Mouse (Mus musculus): Measurements from ENCODE around the gene Isl2. TPM values are rescaled to one million over a fixed set of nuclear protein-coding genes. Genes with fewer than 3 reads are reported as not detected.

Isl2 gene
- polyA plus RNA-seq, 1 experiment, result 0.05 TPM

DNA sequence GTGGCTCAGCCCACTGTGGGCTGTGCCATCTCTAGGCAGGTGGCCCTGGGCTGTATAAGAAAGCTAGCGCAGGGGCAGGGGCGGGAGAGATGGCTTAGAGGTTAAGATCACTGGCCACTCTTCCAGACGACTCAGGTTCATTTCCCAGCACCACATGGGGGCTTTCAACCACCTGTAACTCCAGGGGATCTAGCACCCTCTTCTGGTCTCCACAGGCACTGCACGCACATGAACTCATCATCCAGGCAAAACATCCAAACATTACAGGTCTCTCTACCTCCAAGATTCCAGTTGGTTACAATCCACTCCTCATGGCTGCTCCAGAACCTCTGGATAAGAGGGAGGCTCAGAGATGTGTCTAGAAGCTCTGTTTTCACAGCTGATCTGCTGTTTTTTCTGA is 12.8 kb upstream of the Isl2 start:
- Histone ChIP-seq H3K4me1 (ENCODE audit: control insufficient read depth, insufficient read depth, low read length) (no peaks in the 10 kb centered on the region), H3K4me3 (ENCODE audit: insufficient read depth, low read depth, low read length) (no peak overlapping the region), H3K36me3 (ENCODE audit: control insufficient read depth, insufficient read depth, low read length) (no peaks in the 10 kb centered on the region), H3K27ac (ENCODE audit: insufficient read depth, low read depth, low read length) (no peak overlapping the region), H3K27me3 (replicated peaks; ENCODE audit: control insufficient read depth, insufficient read depth, low read length) (no peaks in the 10 kb centered on the region)
- DNase-seq, result peak; percentile 19
- TF ChIP-seq CTCF (conservative IDR thresholded peaks at IDR 0.05; ENCODE audit: insufficient read depth, insufficient read length, low read depth, low read length) (peak; percentile 65), POLR2A (IDR thresholded peaks at IDR 0.05; ENCODE audit: low read depth, low read length) (no peak)
- 60% methylated on average over 4 of the region's 4 CpGs for WGBS

GRCm38 (mm10) chr9:55535907-55536306 is 2.6 kb upstream of the Isl2 start:
- Histone ChIP-seq H3K27me3 (replicated peaks; ENCODE audit: control insufficient read depth, insufficient read depth, low read length) (peaks cover 11% of the 10 kb centered on the region), H3K27ac (ENCODE audit: insufficient read depth, low read depth, low read length) (no peak overlapping the region), H3K36me3 (ENCODE audit: control insufficient read depth, insufficient read depth, low read length) (no peaks in the 10 kb centered on the region), H3K4me3 (ENCODE audit: insufficient read depth, low read depth, low read length) (no peak overlapping the region), H3K4me1 (ENCODE audit: control insufficient read depth, insufficient read depth, low read length) (no peaks in the 10 kb centered on the region)
- TF ChIP-seq POLR2A (IDR thresholded peaks at IDR 0.05; ENCODE audit: low read depth, low read length) (no peak), CTCF (conservative IDR thresholded peaks at IDR 0.05; ENCODE audit: insufficient read depth, insufficient read length, low read depth, low read length) (peak; percentile 82)
- peak; percentile 60 for DNase-seq
- WGBS, result 5% methylated on average over 3 of the region's 3 CpGs

- no peaks in the 10 kb centered on the region for H3K36me3 ChIP-seq (ENCODE audit: control insufficient read depth, insufficient read depth, low read length)
- H3K4me3 ChIP-seq (ENCODE audit: insufficient read depth, low read depth, low read length), result no peak overlapping the region
- TF ChIP-seq CTCF (conservative IDR thresholded peaks at IDR 0.05; ENCODE audit: insufficient read depth, insufficient read length, low read depth, low read length) (no peak), POLR2A (IDR thresholded peaks at IDR 0.05; ENCODE audit: low read depth, low read length) (no peak)
- peaks cover 28% of the 10 kb centered on the region for H3K27me3 ChIP-seq (replicated peaks; ENCODE audit: control insufficient read depth, insufficient read depth, low read length)
- H3K27ac ChIP-seq (ENCODE audit: insufficient read depth, low read depth, low read length), result no peak overlapping the region
- DNase-seq, result no peak
- WGBS, result 11% methylated on average over 1 of the region's 1 CpGs
- H3K4me1 ChIP-seq (ENCODE audit: control insufficient read depth, insufficient read depth, low read length), result 0 out of 2 replicates have a peak, but pooled peaks cover 3% of the 10 kb centered on the region
Observed at GRCm38 (mm10) chr9:55539006-55539405, 534 bp downstream of the Isl2 start.

DNA sequence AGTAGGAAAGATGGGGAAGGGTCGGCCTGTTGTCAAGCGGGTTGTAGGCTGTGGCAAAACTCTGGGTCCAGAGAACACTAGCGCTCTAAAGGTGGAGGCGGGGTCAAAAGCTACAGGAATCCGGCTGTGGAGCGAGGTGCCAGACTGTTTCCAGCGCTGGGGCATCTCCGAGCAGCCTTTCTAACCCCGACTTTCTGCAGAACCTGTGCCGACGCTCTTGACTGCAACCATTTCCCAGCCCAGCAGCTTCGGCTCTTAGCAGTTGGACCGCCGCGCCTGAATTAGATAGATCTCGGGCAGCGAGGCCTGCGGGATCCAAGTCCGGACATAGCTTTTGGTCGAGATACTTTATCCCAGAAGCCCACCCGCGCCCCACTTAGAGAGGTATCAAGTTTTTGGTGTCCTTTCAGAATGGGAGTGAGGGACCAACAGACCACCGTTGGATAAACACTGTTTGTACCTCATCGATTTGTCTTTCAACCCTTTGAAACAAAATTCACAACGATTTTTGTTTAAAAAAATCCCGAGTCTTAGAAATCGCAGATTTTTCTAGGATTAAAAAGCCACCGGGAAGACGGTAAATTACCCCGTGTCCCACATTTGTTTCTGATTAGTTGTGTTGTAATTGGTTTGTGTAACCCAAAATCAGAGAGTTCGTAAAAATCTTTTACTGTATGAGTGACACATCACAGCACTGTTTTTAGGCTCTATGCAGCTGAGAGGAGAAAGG is 1.4 kb downstream of the Isl2 start:
- peak; percentile 17 for DNase-seq
- WGBS, result 5% methylated on average over 31 of the region's 31 CpGs

GRCm38 (mm10) chr9:55540391-55540770 is 1.9 kb downstream of the Isl2 start:
- Histone ChIP-seq H3K36me3 (ENCODE audit: control insufficient read depth, insufficient read depth, low read length) (no peaks in the 10 kb centered on the region), H3K4me3 (ENCODE audit: insufficient read depth, low read depth, low read length) (no peak overlapping the region), H3K27ac (ENCODE audit: insufficient read depth, low read depth, low read length) (no peak overlapping the region), H3K27me3 (replicated peaks; ENCODE audit: control insufficient read depth, insufficient read depth, low read length) (peaks cover 30% of the 10 kb centered on the region), H3K4me1 (ENCODE audit: control insufficient read depth, insufficient read depth, low read length) (0 out of 2 replicates have a peak, but pooled peaks cover 3% of the 10 kb centered on the region)
- no peak for TF ChIP-seq CTCF (conservative IDR thresholded peaks at IDR 0.05; ENCODE audit: insufficient read depth, insufficient read length, low read depth, low read length)
- TF ChIP-seq POLR2A (IDR thresholded peaks at IDR 0.05; ENCODE audit: low read depth, low read length), result no peak
- WGBS, result 8% methylated on average over 12 of the region's 12 CpGs
- peak; percentile 19 for DNase-seq

More for the DNA sequence above, 1.4 kb downstream of the Isl2 start:
- Histone ChIP-seq H3K4me3 (ENCODE audit: insufficient read depth, low read depth, low read length) (no peak overlapping the region), H3K27me3 (replicated peaks; ENCODE audit: control insufficient read depth, insufficient read depth, low read length) (peaks cover 30% of the 10 kb centered on the region), H3K36me3 (ENCODE audit: control insufficient read depth, insufficient read depth, low read length) (no peaks in the 10 kb centered on the region), H3K27ac (ENCODE audit: insufficient read depth, low read depth, low read length) (no peak overlapping the region), H3K4me1 (ENCODE audit: control insufficient read depth, insufficient read depth, low read length) (0 out of 2 replicates have a peak, but pooled peaks cover 3% of the 10 kb centered on the region)
- TF ChIP-seq POLR2A (IDR thresholded peaks at IDR 0.05; ENCODE audit: low read depth, low read length) (no peak), CTCF (conservative IDR thresholded peaks at IDR 0.05; ENCODE audit: insufficient read depth, insufficient read length, low read depth, low read length) (no peak)

DNA sequence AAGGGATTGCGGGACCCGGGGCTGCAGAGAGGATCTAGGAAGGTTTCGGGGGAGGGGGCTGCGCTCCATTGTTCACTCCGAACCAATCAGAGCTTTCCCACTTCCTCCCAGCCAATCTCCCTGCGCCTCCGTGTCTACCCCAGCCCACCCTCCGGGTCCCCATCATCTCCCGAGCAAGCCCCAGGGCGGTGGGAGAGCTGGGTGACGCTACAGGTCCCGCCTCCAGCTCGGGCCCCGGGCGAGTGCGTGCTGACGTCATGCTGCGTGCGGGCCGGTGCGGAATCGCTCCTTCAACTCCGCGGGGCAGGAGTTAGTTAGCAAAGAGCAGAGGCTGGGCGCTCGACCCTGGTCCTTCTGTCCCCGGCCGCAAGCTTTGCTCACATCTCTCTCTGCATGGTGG is 2.4 kb downstream of the Isl2 start:
- Histone ChIP-seq H3K4me3 (ENCODE audit: insufficient read depth, low read depth, low read length) (no peak overlapping the region; the same call in 1 of the 2 replicates), H3K27me3 (replicated peaks; ENCODE audit: control insufficient read depth, insufficient read depth, low read length) (peaks cover 32% of the 10 kb centered on the region), H3K27ac (ENCODE audit: insufficient read depth, low read depth, low read length) (no peak overlapping the region), H3K36me3 (ENCODE audit: control insufficient read depth, insufficient read depth, low read length) (no peaks in the 10 kb centered on the region), H3K4me1 (ENCODE audit: control insufficient read depth, insufficient read depth, low read length) (0 out of 2 replicates have a peak, but pooled peaks cover 3% of the 10 kb centered on the region)
- 2% methylated on average over 28 of the region's 28 CpGs for WGBS
- no peak for TF ChIP-seq POLR2A (IDR thresholded peaks at IDR 0.05; ENCODE audit: low read depth, low read length)
- TF ChIP-seq CTCF (conservative IDR thresholded peaks at IDR 0.05; ENCODE audit: insufficient read depth, insufficient read length, low read depth, low read length), result no peak
- DNase-seq, result peak; percentile 23

- 3% methylated on average over 59 of the region's 59 CpGs for WGBS
- no peak overlapping the region for H3K4me3 ChIP-seq (ENCODE audit: insufficient read depth, low read depth, low read length)
- DNase-seq, result peak; percentile 48
- H3K4me1 ChIP-seq (ENCODE audit: control insufficient read depth, insufficient read depth, low read length), result 0 out of 2 replicates have a peak, but pooled peaks cover 3% of the 10 kb centered on the region
- no peak overlapping the region for H3K27ac ChIP-seq (ENCODE audit: insufficient read depth, low read depth, low read length)
- TF ChIP-seq CTCF (conservative IDR thresholded peaks at IDR 0.05; ENCODE audit: insufficient read depth, insufficient read length, low read depth, low read length), result no peak
- no peak for TF ChIP-seq POLR2A (IDR thresholded peaks at IDR 0.05; ENCODE audit: low read depth, low read length)
- H3K36me3 ChIP-seq (ENCODE audit: control insufficient read depth, insufficient read depth, low read length), result no peaks in the 10 kb centered on the region
- peaks cover 40% of the 10 kb centered on the region for H3K27me3 ChIP-seq (replicated peaks; ENCODE audit: control insufficient read depth, insufficient read depth, low read length)
Observed at GRCm38 (mm10) chr9:55541681-55542365, 3.4 kb downstream of the Isl2 start.
